ENCODE assay signal across 26 mouse cellular contexts in genomic region chr3:46870876-46871275, GRCm38 (mm10).
"Had no signal": no experiment of that assay in that cellular context is flagged by ENCODE, and none has a peak within 500 bp of the region (broad histone marks: within the 10 kb centered on the region; RNA-seq: fewer than 3 reads in every experiment).

No protein-coding gene starts in this region.

- H3K27ac ChIP-seq: gastrocnemius, adult 2 months; heart, embryonic 13.5 days; heart, embryonic 15.5 days; hindbrain, embryonic 13.5 days; hindbrain, embryonic 15.5 days; intestine, embryonic 15.5 days; layer of hippocampus, adult 2 months; left cerebral cortex, adult 2 months; limb, embryonic 10.5 days; limb, embryonic 12.5 days; liver, embryonic 13.5 days; liver, embryonic 15.5 days had no signal

- ATAC-seq: inflammation-experienced regulatory T-cells, adult 6 months; intestine, embryonic 15.5 days had no signal

- H3K9me3 ChIP-seq: heart, embryonic 13.5 days; heart, embryonic 15.5 days; hindbrain, embryonic 13.5 days; hindbrain, embryonic 15.5 days; intestine, embryonic 15.5 days; limb, embryonic 10.5 days; limb, embryonic 12.5 days; liver, embryonic 15.5 days had no signal

- H3K9ac ChIP-seq: heart, embryonic 13.5 days; heart, embryonic 15.5 days; hindbrain, embryonic 13.5 days; hindbrain, embryonic 15.5 days; intestine, embryonic 15.5 days; limb, embryonic 12.5 days; liver, embryonic 13.5 days; liver, embryonic 15.5 days had no signal

- H3K4me2 ChIP-seq: heart, embryonic 11.5 days; heart, embryonic 13.5 days; heart, embryonic 15.5 days; hindbrain, embryonic 13.5 days; hindbrain, embryonic 15.5 days; intestine, embryonic 15.5 days; limb, embryonic 12.5 days; liver, embryonic 11.5 days; liver, embryonic 13.5 days; liver, embryonic 15.5 days had no signal

- H3K4me3 ChIP-seq: gastrocnemius, adult 2 months; heart, embryonic 13.5 days; heart, embryonic 15.5 days; hindbrain, embryonic 13.5 days; hindbrain, embryonic 15.5 days; intestine, embryonic 15.5 days; layer of hippocampus, adult 2 months; left cerebral cortex, adult 2 months; limb, embryonic 10.5 days; limb, embryonic 12.5 days; liver, embryonic 13.5 days; liver, embryonic 15.5 days had no signal

- DNase-seq: gastrocnemius, adult 2 months; gastrocnemius, postnatal 10 days; gastrocnemius, postnatal 25 days; heart, adult 18-20 months; heart, postnatal 14 days; heart, postnatal 36 days; kidney, adult 11 months; kidney, adult 8-10 months; kidney, postnatal 10 days; kidney, postnatal 25 days; kidney, postnatal 4 days; liver; liver, embryonic 13.5 days had no signal

- H3K36me3 ChIP-seq: heart, embryonic 13.5 days; heart, embryonic 15.5 days; hindbrain, embryonic 13.5 days; hindbrain, embryonic 15.5 days; intestine, embryonic 15.5 days; limb, embryonic 10.5 days; limb, embryonic 12.5 days; liver, embryonic 13.5 days; liver, embryonic 15.5 days had no signal

- H3K27me3 ChIP-seq: heart, embryonic 13.5 days; heart, embryonic 15.5 days; hindbrain, embryonic 13.5 days; hindbrain, embryonic 15.5 days; intestine, embryonic 15.5 days; limb, embryonic 12.5 days; liver, embryonic 13.5 days; liver, embryonic 15.5 days had no signal

- H3K4me1 ChIP-seq: heart, embryonic 13.5 days; heart, embryonic 15.5 days; hindbrain, embryonic 13.5 days; hindbrain, embryonic 15.5 days; intestine, embryonic 15.5 days; limb, embryonic 10.5 days; limb, embryonic 12.5 days; liver, embryonic 13.5 days; liver, embryonic 15.5 days had no signal
